Mouse (Mus musculus): ENCODE data around the gene Tmem210.

DNA sequence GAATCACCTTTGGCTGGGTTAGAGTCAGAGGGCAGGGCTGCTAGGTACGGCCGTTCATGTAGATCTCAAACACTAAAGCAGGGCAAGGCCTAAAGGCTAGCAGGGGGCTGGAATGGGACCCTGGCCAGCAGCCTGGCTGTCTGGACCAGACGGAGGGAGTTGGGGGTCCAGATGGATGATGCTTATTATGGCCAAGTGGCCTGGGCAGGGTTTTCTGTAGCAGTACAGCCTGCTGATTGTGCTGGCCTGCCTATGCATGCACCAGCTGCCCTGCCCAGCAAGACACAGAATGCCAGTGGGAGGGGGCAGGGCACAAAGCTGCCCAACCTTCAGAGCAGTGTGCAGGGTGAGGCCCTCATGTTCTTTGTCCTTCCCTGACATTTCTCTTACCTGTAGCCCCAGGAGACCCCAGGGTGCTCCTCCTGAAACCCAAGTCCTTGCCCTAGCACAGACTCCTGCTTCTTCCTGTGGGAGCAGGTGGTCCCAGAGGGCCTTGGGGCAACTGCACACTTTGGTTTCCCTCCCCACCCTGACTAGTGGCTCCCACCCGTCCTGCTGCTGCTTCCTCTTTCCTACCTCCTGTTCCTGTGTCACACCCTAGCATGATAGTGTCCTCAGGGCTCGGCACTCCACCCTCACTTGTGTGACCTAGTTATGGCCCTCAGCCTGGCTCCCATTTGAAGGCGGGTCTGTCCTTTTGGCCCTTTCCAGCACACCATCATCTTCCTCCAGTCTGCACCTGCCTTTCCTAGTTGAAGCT is 21.9 kb upstream of the Tmem210 start:
- TF ChIP-seq POLR2A (IDR thresholded peaks at IDR 0.05; ENCODE audit: borderline replicate concordance, insufficient read depth, low read length) (peak; percentile 34; the same call in 1 of the 2 replicates), CTCF (IDR thresholded peaks at IDR 0.05; ENCODE audit: borderline replicate concordance, insufficient read depth, low read depth, low read length) (no peak)
